Mouse (Mus musculus): ENCODE data around the gene Fam178b.

Gene Fam178b

DNA sequence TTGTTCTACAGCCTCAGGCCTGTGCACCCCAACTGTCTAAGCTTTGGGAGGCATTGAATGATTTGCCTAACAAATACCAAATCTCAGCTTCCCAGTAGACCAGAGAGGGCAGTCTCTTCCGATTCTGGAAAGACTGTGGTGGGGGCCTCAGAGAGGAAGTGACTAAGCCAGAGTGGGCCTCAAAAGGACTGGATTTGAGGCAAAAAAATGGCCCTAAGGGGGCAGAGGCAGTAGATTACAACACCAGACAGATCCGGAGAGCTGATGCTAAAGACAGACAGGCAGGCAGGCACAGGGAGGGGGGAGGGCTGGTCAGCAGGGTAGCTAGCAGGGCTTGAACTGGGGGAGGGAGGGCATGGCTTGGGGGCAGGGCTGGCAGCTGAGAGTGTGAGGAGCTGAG lies 116.6 kb downstream of the Fam178b start:
- DNase-seq (ENCODE audit: low spot score) = no peak

DNA sequence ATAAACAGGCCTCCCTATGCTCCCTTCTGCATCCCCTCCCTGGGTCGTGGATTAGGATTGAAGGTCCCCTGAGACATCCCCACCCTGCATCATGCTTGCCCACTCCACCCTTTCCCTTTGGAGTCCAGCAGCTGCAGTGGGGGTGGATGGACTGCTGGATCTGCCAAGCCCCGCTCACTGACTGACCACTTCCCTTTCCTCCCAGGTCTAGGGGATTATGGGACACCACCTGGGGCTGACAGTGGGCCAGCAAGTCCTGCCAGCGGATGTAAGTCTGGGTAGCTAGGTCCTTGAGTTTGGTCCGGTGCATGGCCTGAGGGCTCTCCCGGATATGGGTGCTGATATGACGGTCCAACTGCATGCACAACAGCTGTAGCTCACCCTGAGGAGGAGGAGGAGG lies 118.9 kb downstream of the Fam178b start:
- DNase-seq (ENCODE audit: low spot score) = no peak

DNA sequence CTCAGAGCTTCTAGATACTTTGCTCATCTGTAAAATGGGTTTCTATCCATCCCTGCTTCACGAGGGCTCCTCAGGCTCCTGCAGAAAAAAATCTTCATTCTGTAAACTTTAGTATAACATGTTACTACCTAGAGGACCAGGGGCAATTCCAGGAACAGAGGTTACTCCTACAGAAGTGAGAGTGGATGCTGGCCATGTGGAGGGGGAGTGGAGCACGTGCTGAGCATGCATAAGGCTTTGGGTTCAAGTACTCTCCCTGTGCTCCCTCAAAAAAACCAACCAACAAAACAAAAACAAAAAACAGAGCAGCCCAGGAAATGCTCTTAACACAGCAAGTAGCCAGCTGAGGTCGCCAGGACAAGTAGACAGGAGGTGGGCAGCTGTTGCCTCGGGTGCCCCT lies 119.4 kb downstream of the Fam178b start:
- no peak for DNase-seq (ENCODE audit: low spot score)

DNA sequence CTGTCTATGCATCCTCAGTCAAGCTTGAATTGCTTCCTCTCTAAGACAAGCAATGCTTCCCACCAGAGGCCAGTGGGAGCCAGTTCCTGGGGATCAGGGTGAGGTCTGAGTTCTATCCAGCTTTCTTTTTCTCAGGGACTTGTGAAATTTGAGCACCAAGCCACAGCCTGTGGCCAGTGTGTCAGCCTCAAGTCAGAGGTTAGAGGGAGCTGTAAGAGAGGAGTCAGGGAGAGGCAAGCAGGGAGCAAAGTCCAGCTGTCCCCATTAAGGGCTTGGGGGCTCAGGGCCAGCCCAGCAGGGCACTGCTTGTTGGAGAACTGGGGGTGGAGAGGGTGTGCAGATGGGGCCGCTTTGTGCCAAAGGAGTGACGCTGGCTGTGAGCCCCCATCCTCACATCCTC lies 119.8 kb downstream of the Fam178b start:
- no peak for DNase-seq (ENCODE audit: low spot score)

DNA sequence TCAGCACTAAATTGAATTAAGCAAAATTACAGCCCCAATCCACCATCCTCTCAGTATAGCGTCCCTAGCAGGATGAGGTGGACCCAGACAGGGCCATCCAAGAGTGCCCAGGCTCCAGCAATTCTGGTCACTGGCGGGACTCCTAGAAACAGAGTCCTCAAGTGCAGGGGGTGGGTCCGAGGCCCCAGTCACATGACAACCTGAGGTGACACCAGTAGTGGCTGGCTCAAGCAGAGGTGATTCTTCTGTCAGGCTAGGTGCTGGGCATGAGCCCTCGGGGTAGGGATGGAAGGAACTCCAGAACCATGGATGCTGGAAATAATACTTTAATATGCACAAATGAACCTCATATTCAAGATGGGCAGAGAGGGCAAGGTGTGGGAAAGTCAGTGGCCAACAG lies 120.6 kb downstream of the Fam178b start:
- no peak for DNase-seq (ENCODE audit: low spot score)

DNA sequence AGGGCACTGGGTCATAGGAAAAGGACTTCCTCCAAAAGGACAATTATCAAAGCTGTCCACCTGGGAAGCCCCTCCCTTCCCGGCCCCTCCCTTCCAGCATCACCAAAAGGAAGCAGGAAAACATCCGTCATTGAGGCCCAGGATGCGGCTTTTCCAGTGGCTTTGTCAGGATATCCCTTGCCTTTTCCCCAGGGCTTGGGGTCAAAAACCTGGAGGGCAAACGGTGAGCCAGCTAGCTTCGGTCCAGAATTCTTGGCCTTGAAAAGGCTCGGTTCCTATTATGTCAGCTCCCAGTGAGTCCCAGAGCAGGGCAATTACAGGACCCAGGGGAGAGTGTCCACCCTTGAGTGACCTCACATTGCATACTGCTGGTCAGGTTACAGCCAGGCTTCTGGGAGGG lies 122.1 kb downstream of the Fam178b start:
- no peak for DNase-seq (ENCODE audit: low spot score)

DNA sequence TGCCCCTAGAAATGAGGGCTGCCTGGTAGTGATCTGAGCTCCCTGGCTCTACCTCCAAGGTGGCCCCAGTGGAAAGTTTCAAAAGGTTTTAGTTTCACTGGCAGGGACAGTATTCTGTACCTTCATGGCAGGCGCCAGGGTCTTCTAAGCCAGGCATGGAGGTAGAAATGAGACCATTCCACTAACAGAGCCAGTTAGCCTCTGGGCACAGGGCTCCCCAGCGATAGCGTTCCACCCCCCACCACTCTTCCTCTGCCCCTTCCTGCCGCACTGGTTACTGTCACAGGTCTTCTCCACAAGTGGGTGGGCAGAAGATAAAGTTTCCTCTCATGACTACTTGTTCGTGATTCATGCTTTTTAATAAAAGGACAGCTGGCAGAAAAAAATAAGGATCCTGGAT lies 123.1 kb downstream of the Fam178b start:
- DNase-seq (ENCODE audit: low spot score) = no peak

DNA sequence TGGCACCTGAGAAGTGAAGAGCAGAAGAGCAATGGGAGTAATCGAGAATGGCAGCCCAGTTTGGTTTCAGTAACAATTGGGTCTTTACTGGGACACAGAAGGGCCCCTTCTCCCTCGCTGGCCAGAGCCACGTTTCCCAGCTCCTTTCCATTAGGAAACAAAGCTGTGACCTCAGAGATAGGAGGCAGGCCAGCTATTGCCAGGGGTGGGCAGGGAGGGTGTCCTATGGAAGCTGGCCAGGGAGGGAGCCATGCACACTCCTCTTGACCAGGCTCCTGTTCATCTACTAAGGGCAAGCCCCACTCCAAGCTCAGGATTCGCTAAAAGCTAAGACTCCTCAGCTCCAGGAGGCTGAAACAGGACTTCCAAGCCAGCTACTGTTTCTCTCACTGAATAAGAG lies 123.7 kb downstream of the Fam178b start:
- no peak for DNase-seq (ENCODE audit: low spot score)

DNA sequence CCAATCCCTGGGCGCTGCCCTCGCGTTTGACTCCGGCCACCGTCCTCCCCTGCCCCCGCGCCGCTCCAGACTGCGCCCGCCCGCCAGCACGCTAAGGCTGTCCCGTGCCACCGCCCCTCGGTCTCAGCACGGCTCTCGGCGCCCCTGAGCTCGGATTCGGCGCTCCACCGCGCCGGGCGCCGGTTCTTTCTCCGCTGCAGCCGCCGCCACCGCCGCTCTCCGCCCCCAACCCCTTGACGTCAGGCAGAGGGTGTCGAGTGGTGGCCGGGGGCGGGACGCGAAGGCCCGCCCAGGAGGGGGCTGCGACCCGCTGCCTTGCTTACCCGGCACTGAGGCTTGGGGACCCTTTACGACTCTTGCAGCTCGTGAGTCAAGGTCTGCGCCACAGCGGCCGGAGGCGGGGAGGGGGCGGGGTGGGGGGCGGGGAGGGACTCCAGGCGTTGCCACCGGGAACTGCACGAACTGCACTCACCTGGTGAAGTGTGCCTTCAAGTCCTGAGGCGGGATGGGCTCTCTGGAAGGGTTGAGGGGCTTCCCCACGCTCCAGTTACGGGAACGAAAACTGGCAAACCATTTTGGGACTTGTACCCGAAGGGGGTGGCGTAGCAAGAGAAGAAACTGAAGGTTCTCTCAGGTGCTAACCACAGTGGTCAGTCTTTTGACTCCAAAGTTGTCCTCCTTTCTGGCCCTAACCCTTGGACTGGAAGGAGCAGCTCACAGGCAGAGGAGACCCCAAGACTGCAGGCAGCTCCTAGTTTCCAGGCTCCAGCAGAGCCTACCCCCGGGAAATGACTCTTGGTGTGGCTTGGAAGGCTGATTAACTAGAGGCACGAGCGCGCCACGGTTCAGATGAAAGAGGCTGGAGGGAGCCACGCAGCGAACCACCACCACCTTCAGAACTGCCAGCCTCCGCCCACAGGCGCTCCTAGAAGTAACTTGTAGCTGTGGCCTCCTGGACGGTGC lies 124.7 kb downstream of the Fam178b start, which contains the start of gene Sema4c:
TSS of gene Sema4c (minus strand) at position 319 of the 963 bp plus-strand sequence.
- no peak for DNase-seq (ENCODE audit: low spot score)

DNA sequence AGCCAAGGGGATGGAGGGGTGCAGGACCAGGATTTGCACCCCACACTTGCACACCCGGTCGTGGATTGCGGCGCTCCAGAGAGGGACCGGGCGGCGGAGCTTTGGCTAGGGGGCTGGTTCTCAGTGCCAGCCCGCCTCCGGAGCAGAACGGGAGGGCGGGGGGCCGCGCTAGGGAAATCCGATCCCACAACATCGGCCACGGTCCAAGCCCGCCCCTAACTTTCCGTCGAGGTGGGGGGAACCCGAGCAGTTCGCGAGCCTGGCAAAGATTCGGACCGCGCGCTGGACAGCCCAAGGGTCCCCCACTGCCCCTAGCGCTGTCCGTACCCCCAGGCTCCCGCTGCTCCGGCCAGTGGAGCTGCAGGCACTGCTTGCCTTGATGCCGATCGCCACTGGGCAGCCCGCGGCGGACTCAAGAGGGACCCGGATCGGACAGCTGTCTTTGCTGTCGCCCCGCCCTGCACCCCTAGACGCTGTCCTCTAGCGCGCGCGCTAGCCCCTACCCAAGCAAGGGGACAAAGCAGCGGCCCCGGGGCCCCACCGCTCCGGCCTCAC lies 125.4 kb downstream of the Fam178b start:
- DNase-seq (ENCODE audit: low spot score) = peak; percentile 88

DNA sequence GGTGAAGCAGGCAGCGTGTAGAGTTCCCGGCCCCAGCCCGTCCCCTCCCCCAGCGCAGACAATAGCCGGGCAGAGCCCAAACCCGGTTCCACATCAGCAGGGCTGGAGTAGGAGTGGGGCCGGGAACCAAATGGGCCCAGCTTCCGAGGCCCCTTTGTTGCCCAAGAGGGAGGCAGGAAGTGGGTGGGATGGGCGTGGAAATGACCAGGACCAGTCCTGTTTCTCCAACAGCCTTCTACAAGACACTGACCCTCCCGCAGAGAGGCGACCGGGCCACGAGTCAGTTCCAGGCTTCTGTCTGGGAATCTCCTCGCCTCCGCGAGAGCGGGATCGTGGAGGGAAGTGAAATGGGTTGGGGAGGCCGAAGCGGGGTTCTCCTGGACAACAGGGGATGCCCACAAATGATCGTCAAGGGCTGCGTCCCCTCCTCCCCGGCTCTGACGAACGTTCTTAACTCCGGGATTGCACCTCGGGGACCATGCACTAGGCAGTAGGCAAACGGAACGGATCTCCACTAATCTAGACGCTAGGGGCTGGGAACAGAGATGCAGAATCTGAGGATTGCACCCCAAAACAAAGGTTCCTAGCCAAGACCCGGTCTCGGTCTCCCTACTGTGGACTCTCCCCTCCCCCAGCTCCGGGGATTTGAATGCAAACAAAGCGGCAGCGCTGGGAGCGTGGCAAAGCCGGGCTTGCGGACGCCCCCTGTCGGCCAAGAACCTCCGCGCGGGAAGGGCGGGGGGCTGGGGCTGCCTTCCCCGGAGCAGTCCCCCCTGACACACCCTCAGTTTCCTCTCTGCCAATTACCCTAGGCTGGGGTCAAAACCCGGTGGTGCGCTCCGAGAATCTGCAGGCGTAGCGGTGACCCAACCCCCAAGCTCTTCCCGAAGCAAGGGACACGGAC lies 126.2 kb downstream of the Fam178b start:
- DNase-seq (ENCODE audit: low spot score) = peak; percentile 91

DNA sequence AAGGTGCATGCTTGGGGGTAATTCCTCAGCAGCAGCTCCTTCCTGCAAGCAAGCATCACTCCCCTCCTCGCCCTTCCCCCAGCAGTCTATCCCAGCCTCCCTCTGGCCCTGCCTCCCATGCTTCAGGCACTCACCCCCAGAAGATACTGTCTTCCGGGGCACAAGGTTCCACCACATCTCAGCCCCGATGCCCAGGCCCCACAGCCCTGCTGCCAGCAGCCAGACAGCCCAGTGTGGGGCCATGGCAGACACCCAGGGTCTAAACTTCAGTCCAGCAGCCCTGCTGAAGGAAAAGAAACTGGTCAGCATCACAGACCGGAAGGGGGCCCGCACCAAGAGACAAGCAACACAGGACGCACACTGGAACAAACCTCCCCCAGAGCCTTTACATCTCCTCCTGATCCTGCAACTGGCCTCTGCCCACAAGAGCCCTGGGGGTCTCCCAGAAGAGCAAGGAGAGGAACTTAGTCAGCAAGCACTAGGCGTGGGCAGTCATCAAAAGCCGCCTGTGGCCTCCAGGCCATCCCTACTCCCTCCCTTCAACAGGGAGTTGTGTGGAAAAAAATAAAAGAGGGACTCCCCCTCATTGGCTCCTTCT lies 127.1 kb downstream of the Fam178b start:
- DNase-seq (ENCODE audit: low spot score) = no peak

DNA sequence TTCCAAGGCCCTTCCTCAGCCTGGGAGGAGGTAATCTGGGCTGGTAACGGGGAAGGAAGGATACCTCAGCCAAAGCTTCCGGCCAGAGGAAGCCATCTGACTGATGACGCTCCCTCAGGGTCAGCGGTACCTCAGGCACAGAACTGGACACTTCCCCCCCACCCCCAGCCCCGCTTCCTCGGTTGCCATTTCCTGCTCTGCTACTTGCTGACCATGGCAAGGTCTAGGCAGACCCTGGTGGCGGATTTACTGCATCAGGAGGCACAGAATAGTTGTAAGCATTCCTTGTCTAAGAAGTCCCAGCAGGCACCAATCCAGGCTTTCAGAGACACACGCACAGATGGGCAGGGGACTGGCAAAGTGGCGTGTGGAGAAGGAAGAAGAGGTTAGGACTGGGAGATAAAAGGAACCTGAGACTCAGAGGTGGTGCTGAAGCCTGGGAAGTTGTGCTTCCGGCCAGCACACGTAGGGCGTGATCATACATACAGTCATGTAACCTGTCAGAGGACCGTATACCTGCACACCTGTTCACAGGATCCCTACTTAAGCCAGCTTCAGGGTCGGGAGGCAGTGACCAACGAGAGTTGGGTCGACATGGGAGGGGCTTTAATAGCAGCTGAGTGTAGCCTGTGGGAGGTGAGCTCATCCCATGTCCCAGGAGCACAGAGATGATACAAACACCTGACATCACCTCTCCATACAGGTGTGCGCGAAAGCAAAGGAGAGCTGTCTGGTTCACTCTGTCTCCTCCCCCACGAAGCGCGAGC lies 128.2 kb downstream of the Fam178b start:
- no peak for DNase-seq (ENCODE audit: low spot score)

DNA sequence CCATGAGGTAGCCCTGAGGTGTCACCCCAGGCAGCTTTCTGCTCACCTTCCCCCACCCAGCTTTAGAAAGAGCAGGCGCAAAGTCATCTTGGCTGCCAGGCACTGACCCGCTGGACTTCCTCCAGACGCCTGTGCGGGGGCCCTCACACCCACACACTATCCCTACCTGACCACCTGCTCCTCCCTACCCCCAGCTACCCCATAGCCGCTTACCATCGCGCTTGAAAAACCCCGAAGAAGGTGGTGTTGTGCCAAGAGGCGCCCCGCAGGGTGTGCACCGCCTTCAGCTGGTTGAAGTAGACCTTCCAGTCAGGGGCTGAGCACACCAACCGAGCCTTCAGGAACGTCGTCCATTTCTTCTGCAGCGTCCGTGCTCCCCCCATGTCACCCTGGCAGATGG lies 130.5 kb downstream of the Fam178b start:
- DNase-seq (ENCODE audit: low spot score) = no peak

DNA sequence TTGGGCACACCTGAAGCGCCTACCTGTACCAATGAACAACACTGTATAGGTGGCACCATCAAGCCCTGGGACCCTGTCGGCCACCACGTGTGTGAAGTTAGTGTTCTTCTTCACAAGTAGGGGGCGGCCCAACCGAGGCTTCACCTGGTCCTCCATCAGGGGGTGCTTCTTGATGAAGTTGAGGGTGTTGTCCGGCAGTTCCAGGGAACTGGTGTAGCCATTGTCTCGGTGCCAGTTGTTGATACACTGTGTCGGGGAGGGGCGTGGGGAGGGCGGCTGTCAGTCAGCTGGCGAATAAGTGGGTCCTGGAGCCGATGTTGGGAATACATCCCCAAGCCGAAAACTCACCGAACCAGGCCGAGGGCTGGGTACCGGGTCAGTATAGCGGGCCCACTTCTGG lies 131.1 kb downstream of the Fam178b start:
- no peak for DNase-seq (ENCODE audit: low spot score)

DNA sequence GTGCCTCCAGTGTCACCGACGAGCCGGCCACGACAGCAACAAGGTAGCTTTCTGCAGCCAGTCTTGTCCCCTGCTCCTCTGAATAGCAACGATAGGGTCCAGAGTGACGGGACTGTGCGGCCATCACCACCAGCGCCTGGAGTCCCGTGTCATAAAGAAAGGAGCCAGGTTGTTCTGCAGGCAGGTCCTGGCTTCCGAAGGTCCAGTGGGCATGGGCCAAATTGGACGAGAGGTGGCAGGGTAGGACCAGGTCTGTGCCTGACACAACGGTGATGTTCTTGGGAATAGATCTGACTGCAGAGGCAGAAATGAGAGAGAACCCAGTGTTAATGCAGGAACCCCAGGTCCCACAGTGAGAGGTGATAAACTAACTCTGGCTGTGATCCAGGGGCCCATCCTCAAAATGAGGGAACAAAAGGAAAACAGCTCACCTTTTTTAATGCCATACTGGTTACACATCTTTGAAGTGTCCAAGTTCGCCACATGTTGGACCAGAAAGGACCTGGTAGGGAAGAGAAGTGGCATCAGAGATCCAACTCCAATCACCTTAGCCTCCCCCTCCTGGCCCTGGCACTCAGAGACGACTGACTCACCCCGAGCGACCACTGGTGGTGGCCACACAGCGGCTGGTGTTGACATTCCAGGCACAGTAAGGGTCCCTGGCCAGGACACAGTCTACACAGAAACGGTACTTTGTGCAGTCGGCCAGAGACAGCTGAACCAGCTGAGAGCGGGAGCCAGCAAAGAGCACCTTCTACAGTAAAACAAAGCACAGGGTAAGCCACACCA lies 132.7 kb downstream of the Fam178b start:
- no peak for DNase-seq (ENCODE audit: low spot score)

DNA sequence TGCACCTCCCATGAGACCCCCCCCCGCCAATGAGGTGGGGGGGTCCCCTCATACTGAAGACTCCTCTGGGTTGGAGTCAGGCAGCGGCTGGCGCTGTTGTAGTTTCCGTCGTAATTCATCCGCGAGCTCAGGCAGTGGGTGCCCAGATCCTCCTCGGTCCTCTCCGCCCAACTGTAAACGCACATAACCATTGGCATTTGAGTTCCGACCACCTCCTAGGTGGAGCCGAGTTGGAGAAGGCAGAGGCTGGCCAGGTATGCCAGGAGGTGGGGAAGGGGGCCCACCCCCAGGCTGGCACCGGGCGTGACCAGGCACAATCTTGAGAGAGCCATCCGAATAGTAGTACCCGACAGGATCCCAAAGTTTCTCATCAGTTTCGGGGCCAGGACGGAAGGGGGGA lies 133.5 kb downstream of the Fam178b start:
- DNase-seq (ENCODE audit: low spot score) = no peak

DNA sequence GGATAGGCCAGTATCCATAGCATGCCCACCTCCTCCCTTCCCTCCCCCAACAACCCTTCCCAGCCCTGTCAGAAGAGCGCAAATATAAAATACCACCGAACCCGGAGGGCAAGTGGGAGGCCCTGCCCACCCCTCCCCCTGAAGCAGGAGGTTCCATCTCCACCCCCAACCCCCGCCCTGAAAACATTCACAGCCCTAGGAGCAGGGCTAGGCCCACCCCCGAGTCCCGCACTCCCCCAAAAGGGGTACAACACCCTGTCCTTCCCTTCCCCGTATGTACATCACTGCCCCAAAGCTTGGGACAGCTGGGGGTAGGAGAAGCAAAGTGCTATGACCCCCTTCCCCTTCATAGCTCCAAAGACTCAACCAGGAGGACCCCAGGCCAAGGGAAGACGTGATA lies 134.2 kb downstream of the Fam178b start:
- DNase-seq (ENCODE audit: low spot score) = no peak

DNA sequence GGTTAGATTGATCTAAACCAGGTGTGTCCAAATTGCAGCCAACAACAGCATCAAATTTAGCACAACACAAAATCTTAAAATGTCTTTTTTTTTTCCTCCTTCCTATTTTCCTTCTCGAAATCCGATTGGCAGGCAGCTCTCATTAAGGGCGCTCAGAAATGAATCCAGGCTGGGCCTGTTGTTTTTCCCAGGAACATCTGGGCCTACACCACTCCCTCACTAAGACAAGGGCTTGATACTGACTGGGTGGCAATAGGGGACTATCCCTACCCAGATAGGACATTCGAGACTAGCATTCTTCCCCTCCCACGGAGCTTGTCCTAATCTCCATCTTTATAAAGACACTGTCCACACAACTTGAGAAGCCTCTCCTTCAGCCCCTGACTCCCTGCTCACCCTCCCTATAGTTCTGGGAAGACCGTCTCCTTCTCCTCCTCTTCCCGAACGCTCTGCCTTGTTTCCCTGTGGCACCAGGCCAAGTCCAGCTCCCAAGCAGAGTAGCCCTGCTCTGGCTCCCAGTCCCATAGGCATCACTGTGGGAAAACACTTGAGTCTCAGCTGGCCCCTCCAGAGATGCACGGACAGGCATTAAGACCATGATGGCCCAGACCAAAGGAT lies 134.9 kb downstream of the Fam178b start:
- DNase-seq (ENCODE audit: low spot score) = no peak

DNA sequence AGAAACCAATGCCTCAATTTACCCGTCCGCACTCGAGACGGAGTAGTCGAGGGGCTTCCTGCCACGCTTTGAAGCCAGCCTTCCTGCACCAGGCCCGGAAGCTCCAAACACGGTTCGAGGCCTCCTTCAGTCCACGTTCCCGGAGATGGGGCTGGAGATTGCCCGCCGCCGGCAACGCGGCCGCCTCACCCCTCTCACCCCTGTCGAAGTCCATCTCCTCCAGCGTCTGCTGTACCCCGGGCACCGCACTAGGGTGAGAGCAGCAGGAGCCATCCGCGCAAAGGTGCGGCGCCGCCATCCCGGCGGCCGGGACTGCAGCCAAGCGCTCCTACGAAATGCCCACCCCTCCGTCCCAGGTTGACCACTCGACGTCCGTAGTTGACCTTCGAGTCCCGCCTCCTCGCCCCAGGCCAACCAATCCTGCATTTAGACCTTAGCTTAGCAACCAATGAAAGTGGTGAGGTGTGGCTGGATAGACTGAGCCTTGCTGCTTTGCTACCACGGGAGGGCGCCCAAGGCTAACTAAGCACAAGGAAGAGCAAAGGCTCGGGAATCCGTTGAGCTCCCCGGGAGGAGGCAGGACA lies 136.0 kb downstream of the Fam178b start, which contains the start of gene Ankrd39:
TSS of gene Ankrd39 (minus strand) at position 558 of the 584 bp plus-strand sequence.
- peak; percentile 99 for DNase-seq (ENCODE audit: low spot score)
